Mouse (Mus musculus): ENCODE results near the gene Sat2.
A peak's percentile ranks its signal among the peaks of the same experiment; 100 is the strongest.

Sat2 gene

GRCm38 (mm10) chr11:69670786-69671725 lies 49.2 kb downstream of the Sat2 start:
- DNase-seq (ENCODE audit: low spot score in 2 of 2) = peak; percentile 76 to 91

- DNase-seq (ENCODE audit: low spot score in 2 of 2) = no peak
Measured at GRCm38 (mm10) chr11:69671726-69672124, 49.9 kb downstream of the Sat2 start.

GRCm38 (mm10) chr11:69672211-69672706 lies 50.4 kb downstream of the Sat2 start, which contains the start of gene Eif4a1:
Eif4a1 (minus strand) TSS chr11:69672423.
- DNase-seq (ENCODE audit: low spot score in 2 of 2) = peak; percentile 100
